Mouse (Mus musculus): ENCODE measurements at regions not wholly inside any gene's neighbourhood (a gene's known extent, or its start where the extent isn't known, plus 50 kb on each side); places are given as distances from the start of the nearest gene placed in this dataset.

GRCm38 (mm10) chr10:126502013-126502688 is 399.0 kb downstream of the Atp23 start:
- peak; percentile 85 for ATAC-seq (ENCODE audit: poor library complexity, severe bottlenecking)

DNA sequence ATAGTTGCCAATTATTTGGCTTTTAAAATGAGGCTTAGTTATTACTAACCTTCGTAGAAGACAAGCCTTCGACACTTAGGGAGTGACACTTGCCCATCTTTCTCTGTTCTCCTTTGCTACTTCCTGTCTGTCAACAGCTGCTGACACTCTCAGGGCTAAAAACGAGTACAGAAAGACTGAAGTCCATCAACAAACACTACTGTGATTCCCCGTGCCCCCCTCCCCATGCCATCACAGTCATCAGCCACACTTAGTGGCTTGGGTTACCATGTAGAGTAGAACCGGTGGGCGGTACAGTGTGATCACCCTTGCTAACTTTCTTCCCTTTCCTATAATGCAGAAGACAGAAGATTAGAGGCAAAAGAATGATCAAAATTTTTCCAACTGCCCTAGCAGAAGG is 402.4 kb downstream of the Atp23 start:
- ATAC-seq (ENCODE audit: poor library complexity, severe bottlenecking) = peak; percentile 46

DNA sequence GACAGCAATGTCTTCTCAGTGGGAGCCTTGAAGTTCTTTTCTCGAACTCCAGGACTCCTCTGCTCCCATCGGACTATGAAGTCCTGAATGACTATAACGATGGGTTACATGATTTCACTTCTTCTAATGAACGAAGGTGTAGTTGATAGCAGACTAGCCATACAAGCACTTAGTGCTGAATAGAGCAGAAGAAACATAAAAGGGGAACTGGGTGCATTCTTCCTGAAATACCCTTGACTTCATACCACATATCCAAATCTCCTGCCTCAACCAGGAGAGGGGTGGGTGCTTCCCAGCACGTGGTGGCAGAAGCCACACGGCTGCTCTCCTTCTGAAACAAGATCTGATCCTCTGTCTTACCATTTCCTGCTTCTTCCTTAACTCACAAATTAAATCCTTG is 407.4 kb downstream of the Atp23 start:
- peak; percentile 51 for ATAC-seq (ENCODE audit: poor library complexity, severe bottlenecking)

- peak; percentile 89 for ATAC-seq (ENCODE audit: poor library complexity, severe bottlenecking)
Measured at GRCm38 (mm10) chr10:126492211-126492610, 408.9 kb downstream of the Atp23 start.

DNA sequence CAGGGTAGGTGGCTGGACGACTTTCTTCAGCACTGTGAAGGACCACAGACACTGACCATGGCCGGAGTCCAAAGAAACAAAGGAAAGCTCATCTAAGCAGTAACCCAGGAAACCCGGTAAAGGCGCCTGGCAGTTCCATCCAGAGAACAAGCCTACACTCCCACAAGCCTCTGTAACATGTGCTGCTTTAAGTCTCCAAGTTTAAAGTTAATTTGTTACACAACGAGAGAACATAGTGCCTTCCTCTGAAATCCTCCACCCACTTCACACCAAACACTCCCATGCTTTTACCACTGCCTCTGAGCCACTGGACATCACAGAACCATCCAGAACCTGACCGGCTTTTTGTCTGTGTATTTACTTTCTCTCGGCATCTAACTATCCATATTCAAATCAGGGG is 416.0 kb downstream of the Atp23 start:
- no peak for ATAC-seq (ENCODE audit: poor library complexity, severe bottlenecking)

DNA sequence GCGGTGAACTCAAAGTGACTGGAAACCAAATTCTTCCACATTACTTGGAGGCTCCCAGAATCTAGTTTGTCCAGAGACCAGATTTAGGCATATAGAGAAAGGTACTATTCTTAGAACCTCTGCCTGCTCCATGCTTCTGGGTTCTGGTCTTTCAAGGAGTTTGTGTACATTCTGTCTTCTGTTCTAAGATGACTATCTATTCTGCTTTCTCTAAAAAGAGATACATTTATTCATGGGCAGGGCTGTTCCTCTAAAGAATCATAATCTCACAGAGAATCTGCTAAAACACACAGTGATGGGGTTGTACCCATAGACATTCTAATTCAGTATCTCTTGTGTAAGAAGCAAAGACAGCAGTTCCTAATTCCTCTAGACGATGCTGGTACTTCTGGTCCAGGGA is 417.7 kb downstream of the Atp23 start:
- ATAC-seq (ENCODE audit: poor library complexity, severe bottlenecking) = no peak

DNA sequence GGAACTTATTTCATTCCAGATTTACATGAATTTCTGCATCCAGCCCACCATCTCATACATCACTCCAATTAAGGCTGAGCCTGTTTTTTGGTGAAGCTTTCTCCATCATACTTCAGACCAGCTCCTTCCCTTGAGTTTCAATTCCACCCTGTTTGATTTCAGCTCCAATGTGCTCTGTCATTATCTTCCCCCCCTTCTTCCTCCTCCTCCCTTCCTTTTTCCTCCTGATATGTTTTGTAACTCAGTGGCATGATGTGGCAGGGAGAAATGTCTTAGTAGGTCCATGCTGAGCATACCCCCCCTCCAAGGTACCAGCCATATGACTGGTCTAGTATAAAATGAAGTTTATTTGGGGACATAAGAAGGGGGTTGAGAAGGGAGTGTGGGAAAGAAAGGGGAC is 420.8 kb downstream of the Atp23 start:
- ATAC-seq (ENCODE audit: poor library complexity, severe bottlenecking) = peak; percentile 85

GRCm38 (mm10) chr10:126479743-126480142 is 421.4 kb downstream of the Atp23 start:
- peak; percentile 74 for ATAC-seq (ENCODE audit: poor library complexity, severe bottlenecking)

- no peak for ATAC-seq (ENCODE audit: poor library complexity, severe bottlenecking)
Measured at GRCm38 (mm10) chr10:126473050-126473719, 428.0 kb downstream of the Atp23 start.

- peak; percentile 58 for ATAC-seq (ENCODE audit: poor library complexity, severe bottlenecking)
Measured at GRCm38 (mm10) chr10:126470838-126471491, 430.2 kb downstream of the Atp23 start.

GRCm38 (mm10) chr10:126462770-126463169 is 438.4 kb downstream of the Atp23 start:
- ATAC-seq (ENCODE audit: poor library complexity, severe bottlenecking) = no peak

GRCm38 (mm10) chr10:126458523-126458922 is 442.6 kb downstream of the Atp23 start:
- peak; percentile 92 for ATAC-seq (ENCODE audit: poor library complexity, severe bottlenecking)

DNA sequence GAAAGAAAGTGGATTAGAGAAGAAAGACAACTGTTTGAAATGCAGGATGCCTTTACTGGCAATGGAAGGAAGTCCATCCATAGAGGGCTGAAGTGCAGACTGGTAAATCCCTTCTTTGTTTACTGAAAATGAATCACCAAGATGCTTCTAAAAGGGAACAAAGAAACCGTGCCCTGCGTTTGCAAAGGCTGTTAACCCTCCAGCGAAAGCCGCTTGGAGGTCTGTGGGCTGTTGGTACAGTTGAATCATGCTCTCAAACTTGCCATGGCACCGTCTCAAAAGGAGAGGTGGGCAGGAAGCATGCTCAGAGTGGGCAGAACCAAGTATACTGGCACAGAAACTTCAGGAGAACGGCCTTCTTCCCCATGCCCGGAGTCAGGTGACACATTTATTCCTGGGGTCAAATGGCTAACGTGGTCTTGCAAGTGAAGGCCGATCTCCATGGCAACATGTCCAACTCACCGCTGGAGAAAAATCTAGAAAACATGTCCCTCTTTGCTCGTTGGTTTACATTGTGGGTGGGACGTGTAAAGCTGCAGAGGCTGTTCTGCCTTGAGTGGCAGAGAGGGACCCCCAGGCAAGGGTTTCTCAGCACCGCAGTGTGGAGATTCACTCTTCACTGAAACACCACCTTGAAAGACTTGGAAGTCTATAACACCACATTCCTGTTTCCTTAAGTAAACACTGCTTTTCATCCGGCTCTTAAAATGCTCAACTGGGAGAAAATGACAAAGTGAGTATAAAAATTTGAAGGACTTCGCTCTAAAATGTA is 448.2 kb downstream of the Atp23 start:
- ATAC-seq (ENCODE audit: poor library complexity, severe bottlenecking) = no peak

GRCm38 (mm10) chr10:126452057-126452622 is 449.0 kb downstream of the Atp23 start:
- ATAC-seq (ENCODE audit: poor library complexity, severe bottlenecking) = no peak

- no peak for ATAC-seq (ENCODE audit: poor library complexity, severe bottlenecking)
Measured at GRCm38 (mm10) chr10:126431222-126431621, 465.3 kb downstream of the Lrig3 start.

DNA sequence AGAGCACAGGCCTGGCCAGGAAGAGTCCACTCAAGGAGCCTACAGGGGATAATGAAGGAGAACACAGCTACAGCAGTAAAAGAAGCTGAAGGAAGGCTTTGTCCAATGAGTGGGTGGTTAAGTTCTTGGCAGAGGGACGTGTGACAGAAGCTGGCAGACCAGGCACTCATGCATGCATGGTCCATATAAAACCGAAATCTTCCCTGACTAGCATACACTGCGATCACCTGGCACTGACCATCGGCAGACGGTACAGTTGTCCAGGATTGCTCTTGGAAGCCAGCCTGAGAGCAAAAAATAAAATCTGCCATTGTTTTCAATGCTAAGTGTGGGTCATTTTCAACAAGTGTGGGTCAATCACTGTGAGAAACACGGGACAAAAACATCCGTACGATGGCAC is 464.4 kb downstream of the Lrig3 start:
- ATAC-seq (ENCODE audit: poor library complexity, severe bottlenecking) = no peak

DNA sequence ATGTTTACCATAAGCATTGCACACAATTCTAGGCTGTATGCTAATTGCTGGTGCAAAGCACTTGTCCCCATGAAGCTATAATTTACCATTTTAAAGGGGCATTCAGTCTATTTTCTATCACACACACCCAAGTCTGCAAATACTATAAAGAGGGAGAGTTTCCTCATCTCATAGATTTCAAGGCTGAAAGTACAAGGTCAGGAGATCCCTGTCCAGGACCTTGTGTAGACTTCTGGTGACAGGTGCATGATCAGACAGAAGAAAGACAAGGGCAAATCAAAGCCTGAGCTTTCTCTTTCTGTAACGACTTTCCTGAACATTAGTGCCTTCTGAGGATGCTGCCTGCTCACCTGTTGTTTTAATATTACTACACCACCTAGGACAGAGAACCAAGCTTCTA is 463.5 kb downstream of the Lrig3 start:
- no peak for ATAC-seq (ENCODE audit: poor library complexity, severe bottlenecking)

- ATAC-seq (ENCODE audit: poor library complexity, severe bottlenecking) = no peak
Measured at GRCm38 (mm10) chr10:126422066-126422465, 456.1 kb downstream of the Lrig3 start.

GRCm38 (mm10) chr10:126413786-126414185 is 447.8 kb downstream of the Lrig3 start:
- no peak for ATAC-seq (ENCODE audit: poor library complexity, severe bottlenecking)

GRCm38 (mm10) chr10:126392235-126392634 is 426.3 kb downstream of the Lrig3 start:
- ATAC-seq (ENCODE audit: poor library complexity, severe bottlenecking) = no peak

DNA sequence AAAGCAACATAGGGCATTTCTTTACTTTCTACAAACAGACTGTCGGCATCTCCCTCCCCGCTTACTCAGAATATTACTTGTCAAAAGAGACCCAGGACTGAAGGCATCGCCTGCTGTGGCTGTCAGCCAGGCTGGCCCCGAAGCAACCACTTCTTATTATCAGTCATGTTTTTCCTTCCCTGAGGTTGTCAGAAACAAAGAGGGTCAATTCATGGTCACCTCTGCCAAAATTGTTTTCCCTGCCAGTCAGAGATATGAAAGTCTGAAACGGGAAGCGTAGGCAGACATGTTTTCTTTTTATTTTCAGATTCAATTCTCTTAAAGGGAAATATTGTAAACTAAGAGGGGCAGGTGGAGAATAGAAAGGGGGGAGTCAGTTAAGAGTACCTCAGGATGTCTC is 425.8 kb downstream of the Lrig3 start:
- no peak for ATAC-seq (ENCODE audit: poor library complexity, severe bottlenecking)

All from megakaryocyte, adult 5-6 weeks (primary cell).